Mouse (Mus musculus) kidney, postnatal 14 days (tissue): Measurements from ENCODE around the gene Gsap.
"Not testable (repeated sequence)": the region's sequence is repeated elsewhere in the genome, so short reads cannot be mapped to it uniquely, and the experiment has no call there.

Experiments used
- DNase-seq: peaks from one replicate; pipeline ENCODE4 v3.0.0; 2022; ENCODE audit warnings: mixed read lengths

Gene Gsap

GRCm38 (mm10) chr5:21328560-21328959 is 142.5 kb downstream of the Gsap start:
- DNase-seq = no peak

DNA sequence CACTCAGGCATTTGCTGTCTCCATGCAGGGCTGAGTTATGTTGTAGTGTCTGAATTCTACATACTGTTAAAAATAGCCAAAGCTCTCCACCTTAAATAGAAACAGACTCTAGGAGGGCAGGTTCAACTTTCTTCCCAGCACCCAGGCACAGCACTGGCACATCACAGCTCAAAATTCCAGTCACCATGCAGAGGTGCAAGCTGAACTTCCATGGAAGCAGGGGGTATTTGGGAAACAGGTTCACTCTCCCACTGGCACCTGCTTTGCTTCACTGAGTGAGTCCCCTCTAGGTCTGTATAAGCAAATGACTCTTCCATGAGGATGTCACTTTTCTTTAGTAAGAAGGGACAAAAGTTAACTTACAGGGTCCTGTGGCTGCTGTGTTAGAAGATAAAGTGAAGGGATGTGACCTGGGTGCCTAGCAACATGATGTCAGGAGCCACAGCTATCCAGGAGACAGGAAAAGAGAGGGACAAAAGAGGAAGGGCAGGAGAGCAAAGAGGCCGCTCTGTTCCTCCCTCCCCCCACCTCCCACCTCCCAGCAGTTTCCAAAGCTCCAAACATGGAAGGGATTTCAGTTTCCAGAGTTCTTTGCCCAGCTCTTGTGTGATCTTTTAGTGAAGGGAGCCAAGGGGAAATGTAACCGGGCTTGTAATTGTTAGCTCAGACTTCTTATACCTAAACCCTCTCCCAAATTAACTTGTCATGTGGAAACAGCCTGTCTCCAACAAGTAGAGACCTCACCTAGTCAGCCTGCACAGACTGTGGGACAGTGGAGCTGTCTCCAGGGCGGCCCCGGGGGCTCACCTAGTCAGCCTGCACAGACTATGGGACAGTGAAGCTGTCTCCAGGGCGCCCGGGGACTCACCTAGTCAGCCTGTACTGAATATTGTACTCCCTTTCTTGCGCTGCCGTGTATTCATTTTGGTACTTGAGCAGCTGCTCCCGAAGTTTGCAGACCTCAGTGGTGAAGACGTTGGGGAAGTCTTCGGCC is 143.9 kb downstream of the Gsap start:
- no peak for DNase-seq

DNA sequence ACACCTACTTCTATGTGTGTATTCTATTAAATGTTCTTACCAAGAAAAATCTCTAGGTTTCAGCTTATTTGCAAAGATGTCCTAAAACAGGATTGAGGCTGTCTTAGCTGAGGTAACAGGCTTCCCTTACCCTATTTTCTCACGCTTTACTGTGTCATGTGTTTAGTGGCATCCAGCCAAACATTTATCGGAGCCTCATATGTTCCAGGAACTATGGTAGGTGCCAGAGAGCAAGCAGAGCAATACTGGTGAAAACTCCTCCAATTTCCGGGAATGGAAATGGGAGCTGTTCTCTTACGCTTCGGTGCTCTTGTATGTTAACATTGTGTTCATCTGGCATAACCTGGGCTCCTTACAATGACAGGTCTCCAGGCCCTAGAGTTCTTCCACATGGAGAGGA is 145.6 kb downstream of the Gsap start:
- DNase-seq = peak; percentile 14

DNA sequence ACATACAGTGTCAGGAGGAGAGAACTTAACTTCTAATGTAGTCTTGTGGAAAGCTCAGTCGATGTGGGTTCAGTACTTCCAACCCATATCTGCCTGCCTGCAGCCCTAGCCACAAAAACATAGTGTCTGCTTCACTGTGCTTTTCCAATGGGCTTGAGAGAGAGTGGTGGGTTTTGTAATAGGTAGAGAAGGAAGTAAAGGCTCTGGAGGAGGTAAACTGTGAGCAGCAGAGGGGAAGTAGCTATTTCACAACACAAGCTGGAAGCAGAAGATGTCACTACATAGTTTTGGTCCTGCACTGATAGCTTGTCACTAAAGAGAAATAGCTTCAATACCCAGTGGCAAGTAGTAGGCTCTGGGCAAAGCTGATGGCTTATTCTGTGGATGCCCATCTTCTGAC is 146.1 kb downstream of the Gsap start:
- DNase-seq = no peak

DNA sequence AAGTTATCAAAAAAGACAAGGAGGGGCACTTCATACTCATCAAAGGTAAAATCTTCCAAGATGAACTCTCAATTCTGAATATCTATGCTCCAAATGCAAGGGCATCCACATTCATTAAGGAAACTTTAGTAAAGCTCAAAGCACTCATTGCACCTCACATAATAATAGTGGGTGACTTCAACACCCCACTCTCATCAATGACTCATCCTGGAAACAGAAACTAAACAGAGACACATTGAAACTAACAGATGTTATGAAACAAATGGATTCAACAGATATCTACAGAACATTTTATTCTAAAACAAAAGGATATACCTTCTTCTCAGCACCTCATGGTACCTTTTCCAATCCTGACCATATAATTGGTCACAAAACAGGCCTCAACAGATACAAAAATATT is 156.2 kb downstream of the Gsap start:
- DNase-seq = not testable (repeated sequence)

DNA sequence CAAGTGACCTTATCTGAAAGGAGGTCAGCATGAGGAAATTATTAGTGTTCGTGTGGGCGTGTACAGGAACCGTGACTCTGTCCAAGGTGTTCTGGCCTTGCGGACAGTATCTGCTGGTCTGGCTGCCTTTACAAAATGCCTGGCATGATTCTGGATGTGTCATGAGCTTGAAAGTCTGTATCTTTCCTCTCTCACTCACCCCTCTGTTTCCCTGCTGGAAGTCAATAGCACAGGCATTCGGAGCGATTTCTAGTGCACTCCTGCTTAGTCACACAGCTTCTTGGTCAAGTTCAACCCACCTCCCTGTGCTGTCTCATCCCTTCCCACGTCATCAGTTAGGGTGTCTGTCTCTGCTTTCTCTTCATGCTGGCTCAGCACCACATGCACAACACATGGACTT is 162.3 kb downstream of the Gsap start:
- no peak for DNase-seq

DNA sequence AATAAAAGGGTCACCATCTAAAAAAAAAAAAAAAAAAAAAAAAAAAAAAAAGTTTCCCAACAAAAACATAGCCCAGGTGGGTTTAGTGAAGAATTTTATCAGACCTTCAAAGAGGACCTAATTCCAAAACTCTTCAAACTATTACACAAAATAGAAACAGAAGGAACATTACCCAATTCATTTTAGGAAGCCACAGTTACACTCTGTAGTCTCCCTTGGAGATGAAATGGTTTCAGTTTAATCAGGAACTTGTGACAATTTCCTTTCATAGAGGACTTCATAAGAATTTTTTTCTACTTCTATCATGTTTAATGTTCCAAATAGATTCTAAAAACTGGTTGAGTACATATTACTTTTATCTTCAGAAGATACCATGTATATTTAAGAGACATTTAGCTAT is 165.6 kb downstream of the Gsap start:
- DNase-seq = no peak

- DNase-seq = no peak
Observed at GRCm38 (mm10) chr5:21358648-21359047, 172.6 kb downstream of the Gsap start.

DNA sequence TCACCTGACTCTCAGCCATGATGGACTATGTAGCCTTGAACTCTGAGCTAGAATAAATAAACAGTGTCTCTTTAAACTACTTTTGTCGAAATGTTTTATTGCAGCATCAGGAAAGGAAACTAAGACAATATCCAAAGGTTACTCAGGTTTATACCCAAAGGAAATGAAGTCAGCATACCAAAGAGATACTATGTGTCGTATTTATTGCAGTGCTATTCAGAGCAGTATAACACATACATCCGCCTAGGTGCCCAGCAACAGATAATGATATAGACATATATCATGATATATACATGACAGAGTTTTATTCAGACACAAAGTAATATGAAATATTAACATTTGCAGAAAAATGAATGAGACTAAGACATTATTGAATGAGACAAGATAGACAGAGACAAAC is 177.3 kb downstream of the Gsap start:
- no peak for DNase-seq
